Mouse (Mus musculus): ENCODE data around the gene Slc16a14. TPM values are rescaled to one million over a fixed set of nuclear protein-coding genes. Genes with fewer than 3 reads are reported as not detected.
"Not testable (repeated sequence)": the region's sequence is repeated elsewhere in the genome, so short reads cannot be mapped to it uniquely, and the experiment has no call there.

Gene Slc16a14
- 10.4 and 11.0 TPM in 2 replicates for polyA plus RNA-seq (2015; fragmentation: Nextera tagmentation; extraction: Ambion mirVana)

DNA sequence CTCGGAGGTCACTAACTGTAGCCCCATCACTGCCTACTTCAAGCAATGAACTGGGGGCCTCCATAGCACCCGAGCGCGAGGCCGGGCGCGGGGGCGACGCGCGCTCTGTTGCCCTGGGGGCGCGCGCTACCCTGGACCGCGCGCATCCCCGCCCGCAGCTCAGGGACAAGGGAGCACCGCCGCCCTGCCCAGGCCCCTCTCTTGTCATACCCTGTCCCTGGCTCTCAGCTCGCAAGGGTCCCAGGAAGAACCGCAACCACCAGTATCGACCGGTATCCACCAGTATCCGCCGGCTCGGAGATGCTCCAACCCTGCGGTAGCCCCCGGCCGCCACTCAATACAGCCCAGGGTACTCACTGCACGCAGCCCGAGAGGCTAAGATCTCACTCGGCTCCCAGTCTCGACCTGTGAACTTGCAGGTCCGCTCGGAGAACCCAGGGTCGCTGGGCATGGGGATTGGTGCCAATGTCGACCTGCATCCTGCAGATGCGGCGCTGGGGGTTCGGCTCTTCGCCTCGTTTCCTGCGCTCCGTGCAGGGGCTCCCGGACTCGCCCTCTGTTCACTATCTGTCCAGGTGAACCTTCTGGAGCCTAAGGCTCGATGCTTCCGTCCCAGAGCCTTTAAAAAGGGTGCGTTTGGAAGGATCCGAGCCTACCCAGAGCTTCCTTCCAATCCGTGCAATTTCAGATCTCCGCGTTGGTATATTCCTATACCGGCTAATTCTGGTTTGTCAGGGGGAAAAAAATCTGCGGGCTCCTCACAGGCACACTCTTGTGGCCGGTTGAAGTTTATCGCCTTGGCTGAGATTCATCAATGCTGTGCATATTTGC is at the start of gene Slc16a14:
Gene Slc16a14, minus strand, starts transcription at position 632 of the 831 bp plus-strand sequence.
- peak within 1 kb of the TSS; percentile 80 for H3K9ac ChIP-seq (replicated peaks)
- peaks cover 17% of the 10 kb centered on the region for H3K4me1 ChIP-seq
- no peaks in the 10 kb centered on the region for H3K9me3 ChIP-seq (replicated peaks)
- H3K36me3 ChIP-seq = no peaks in the 10 kb centered on the region
- under 1% methylated on average over 59 of the region's 59 CpGs for WGBS
- no peaks in the 10 kb centered on the region for H3K27me3 ChIP-seq (replicated peaks)
- peak; percentile 92 for ATAC-seq (ENCODE audit: low FRiP score)
- peak within 1 kb of the TSS; percentile 60 for H3K4me3 ChIP-seq (replicated peaks)
- peak within 1 kb of the TSS; percentile 95 for H3K27ac ChIP-seq (replicated peaks)
- peak within 1 kb of the TSS; percentile 71 for H3K4me2 ChIP-seq

GRCm38 (mm10) chr1:84961779-84962178 is 26.8 kb upstream of the Slc16a14 start:
- WGBS = 3% methylated on average over 12 of the region's 12 CpGs
- not testable (repeated sequence) for H3K27ac ChIP-seq (replicated peaks); ATAC-seq (ENCODE audit: low FRiP score)

GRCm38 (mm10) chr1:84957713-84958112 is 22.8 kb upstream of the Slc16a14 start:
- H3K4me1 ChIP-seq; H3K4me3 ChIP-seq (replicated peaks); H3K27me3 ChIP-seq (replicated peaks); H3K36me3 ChIP-seq; ATAC-seq (ENCODE audit: low FRiP score); H3K9ac ChIP-seq (replicated peaks); H3K4me2 ChIP-seq; H3K9me3 ChIP-seq (replicated peaks); H3K27ac ChIP-seq (replicated peaks): not testable (repeated sequence)
- WGBS = 87% methylated on average over 4 of the region's 4 CpGs

More at GRCm38 (mm10) chr1:84961779-84962178, 26.8 kb upstream of the Slc16a14 start:
- not testable (repeated sequence) for H3K4me1 ChIP-seq; H3K27me3 ChIP-seq (replicated peaks); H3K9ac ChIP-seq (replicated peaks); H3K36me3 ChIP-seq; H3K9me3 ChIP-seq (replicated peaks)
- peak overlapping the region; percentile 22; the same call in 1 of the 2 replicates for H3K4me3 ChIP-seq (replicated peaks)
- H3K4me2 ChIP-seq = peak overlapping the region; percentile 54

GRCm38 (mm10) chr1:84956771-84957170 is 21.8 kb upstream of the Slc16a14 start:
- 98% methylated on average over 3 of the region's 3 CpGs for WGBS
- not testable (repeated sequence) for H3K27ac ChIP-seq (replicated peaks); H3K27me3 ChIP-seq (replicated peaks); H3K4me1 ChIP-seq; ATAC-seq (ENCODE audit: low FRiP score); H3K4me3 ChIP-seq (replicated peaks); H3K9me3 ChIP-seq (replicated peaks); H3K36me3 ChIP-seq; H3K4me2 ChIP-seq; H3K9ac ChIP-seq (replicated peaks)

DNA sequence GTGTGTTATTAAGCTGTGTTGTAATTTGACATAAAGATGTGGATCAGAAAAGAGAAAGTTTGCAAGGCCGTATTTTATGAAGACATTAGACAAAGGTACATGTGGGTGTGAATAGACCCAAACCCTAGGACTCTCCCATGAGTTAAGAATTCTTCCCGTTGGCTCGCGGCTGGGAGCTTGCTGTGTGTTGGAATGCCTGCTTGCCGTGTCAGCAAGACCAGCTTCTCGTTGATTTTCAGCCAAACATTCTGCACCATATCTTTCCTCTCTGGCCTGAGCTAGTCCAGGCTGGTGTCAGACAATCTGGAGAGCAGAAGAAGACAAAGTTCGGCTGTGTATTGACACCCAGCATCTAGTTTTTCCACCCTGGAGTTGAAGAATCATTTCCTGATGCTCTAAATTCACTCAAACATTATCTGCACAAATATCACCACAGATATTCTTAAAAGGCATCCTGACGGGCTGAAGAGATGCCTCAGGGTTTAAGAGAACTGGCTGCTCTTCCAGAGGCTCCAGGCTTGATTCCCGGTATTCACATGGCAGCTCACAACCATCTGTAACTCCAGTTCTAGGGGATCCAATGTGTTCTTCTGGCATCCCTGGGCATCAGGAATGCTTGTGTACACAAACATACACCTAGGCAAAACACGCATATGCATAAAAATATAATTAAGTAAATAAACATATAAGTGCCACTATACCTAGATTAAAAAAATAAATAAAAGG is 17.7 kb upstream of the Slc16a14 start:
- Histone ChIP-seq H3K4me3 (replicated peaks) (no peak overlapping the region), H3K36me3 (no peaks in the 10 kb centered on the region), H3K4me2 (no peak overlapping the region), H3K27me3 (replicated peaks) (no peaks in the 10 kb centered on the region), H3K9ac (replicated peaks) (no peak overlapping the region), H3K9me3 (replicated peaks) (no peaks in the 10 kb centered on the region), H3K4me1 (no peaks in the 10 kb centered on the region), H3K27ac (replicated peaks) (no peak overlapping the region)
- no peak for ATAC-seq (ENCODE audit: low FRiP score)
- 88% methylated on average over 10 of the region's 10 CpGs for WGBS

DNA sequence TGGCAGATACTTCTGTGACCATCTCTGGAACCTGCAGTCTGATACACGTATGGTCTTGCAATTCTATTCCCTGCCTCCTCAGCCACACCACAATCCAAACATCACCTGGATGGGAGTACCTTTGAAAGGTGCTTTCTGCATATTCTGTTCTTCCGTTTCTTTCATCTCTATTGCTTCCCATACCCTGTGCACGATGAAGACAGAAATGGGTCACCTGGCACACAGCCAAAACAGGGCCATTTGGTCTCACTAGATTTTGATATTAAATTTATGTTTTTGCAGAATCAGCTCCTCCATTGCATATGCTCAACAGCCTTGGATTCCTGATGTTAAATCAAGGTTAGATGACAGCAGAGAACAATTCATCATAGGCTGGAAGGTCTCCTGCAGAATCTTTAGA is 16.6 kb upstream of the Slc16a14 start:
- Histone ChIP-seq H3K27ac (replicated peaks) (no peak overlapping the region), H3K9ac (replicated peaks) (no peak overlapping the region), H3K36me3 (no peaks in the 10 kb centered on the region), H3K27me3 (replicated peaks) (no peaks in the 10 kb centered on the region), H3K4me2 (no peak overlapping the region), H3K4me1 (no peaks in the 10 kb centered on the region), H3K4me3 (replicated peaks) (no peak overlapping the region), H3K9me3 (replicated peaks) (no peaks in the 10 kb centered on the region)
- WGBS = 91% methylated on average over 3 of the region's 3 CpGs
- ATAC-seq (ENCODE audit: low FRiP score) = no peak

DNA sequence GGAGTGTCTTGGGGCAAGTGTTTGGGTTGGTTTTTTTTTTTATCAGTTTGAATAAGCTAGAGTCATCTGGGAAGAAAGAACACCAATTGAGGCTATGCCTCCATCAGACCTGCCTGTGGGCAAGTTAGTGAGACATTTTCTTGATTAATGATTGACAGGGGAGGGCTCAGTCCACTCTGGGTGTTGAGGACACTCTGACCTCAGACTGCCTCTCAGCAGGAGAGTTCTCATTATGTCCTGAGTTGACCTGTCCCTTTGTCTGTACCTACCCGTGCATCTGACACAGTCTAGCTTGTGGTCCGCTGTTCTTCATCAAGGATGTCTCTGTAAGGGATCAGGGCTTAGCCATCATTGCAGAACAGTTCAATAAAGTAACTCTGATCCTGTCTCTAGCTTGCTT is 12.5 kb upstream of the Slc16a14 start:
- WGBS = 68% methylated on average over 2 of the region's 2 CpGs
- H3K36me3 ChIP-seq = no peaks in the 10 kb centered on the region
- H3K4me2 ChIP-seq = no peak overlapping the region
- H3K27ac ChIP-seq (replicated peaks) = no peak overlapping the region
- no peak for ATAC-seq (ENCODE audit: low FRiP score)
- H3K27me3 ChIP-seq (replicated peaks) = no peaks in the 10 kb centered on the region
- H3K4me3 ChIP-seq (replicated peaks) = no peak overlapping the region
- H3K4me1 ChIP-seq = no peaks in the 10 kb centered on the region
- H3K9me3 ChIP-seq (replicated peaks) = no peaks in the 10 kb centered on the region
- no peak overlapping the region for H3K9ac ChIP-seq (replicated peaks)

DNA sequence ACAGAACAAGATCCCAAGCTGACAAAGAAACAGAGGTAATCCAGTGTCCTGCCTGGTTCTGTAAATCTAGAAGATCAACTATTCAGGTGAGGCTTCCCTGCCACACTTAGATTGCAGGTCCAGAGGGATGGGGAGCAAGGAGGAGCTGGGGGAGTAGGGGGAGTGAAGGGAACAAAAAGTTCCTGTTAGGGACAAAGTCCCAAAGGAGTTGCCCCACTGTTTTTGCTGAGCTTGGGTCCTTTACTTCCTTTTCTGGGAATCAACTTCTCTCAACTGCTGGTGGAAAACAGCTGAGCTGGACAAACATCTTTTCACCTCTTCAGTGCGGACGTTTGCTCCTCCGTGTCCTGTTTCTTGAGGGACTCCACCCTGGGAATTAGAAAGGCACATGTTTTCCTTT is 11.0 kb upstream of the Slc16a14 start:
- no peak for ATAC-seq (ENCODE audit: low FRiP score)
- 76% methylated on average over 3 of the region's 3 CpGs for WGBS

DNA sequence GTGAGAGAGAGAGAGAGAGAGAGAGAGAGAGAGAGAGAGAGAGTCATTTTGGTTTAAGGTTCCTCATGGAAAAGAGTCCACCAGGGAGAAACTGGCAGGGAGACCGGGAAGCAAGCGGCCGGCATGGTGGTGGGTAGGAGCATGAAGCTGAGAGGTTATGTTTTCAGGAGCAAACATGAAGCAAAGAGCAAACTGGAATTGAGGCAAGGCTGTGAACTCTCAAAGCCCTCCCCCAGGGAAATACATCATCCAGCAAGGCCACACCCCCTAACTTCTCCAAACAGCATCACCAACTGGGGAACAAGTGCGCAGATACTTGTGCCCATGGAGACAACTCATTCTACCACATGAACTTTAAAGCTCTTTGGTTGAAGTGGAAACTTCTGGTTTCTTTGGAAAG is 8.6 kb upstream of the Slc16a14 start:
- no peak for ATAC-seq (ENCODE audit: low FRiP score)

More for the DNA sequence above, 11.0 kb upstream of the Slc16a14 start:
- Histone ChIP-seq H3K36me3 (no peaks in the 10 kb centered on the region), H3K27me3 (replicated peaks) (no peaks in the 10 kb centered on the region), H3K4me1 (no peaks in the 10 kb centered on the region), H3K9ac (replicated peaks) (no peak overlapping the region), H3K4me3 (replicated peaks) (no peak overlapping the region), H3K9me3 (replicated peaks) (no peaks in the 10 kb centered on the region), H3K27ac (replicated peaks) (no peak overlapping the region), H3K4me2 (no peak overlapping the region)

GRCm38 (mm10) chr1:84942666-84943065 is 7.7 kb upstream of the Slc16a14 start:
- Histone ChIP-seq H3K27ac (replicated peaks) (no peak overlapping the region), H3K4me1 (no peaks in the 10 kb centered on the region), H3K36me3 (no peaks in the 10 kb centered on the region), H3K27me3 (replicated peaks) (no peaks in the 10 kb centered on the region), H3K4me3 (replicated peaks) (no peak overlapping the region), H3K9me3 (replicated peaks) (no peaks in the 10 kb centered on the region), H3K9ac (replicated peaks) (no peak overlapping the region), H3K4me2 (no peak overlapping the region)
- ATAC-seq (ENCODE audit: low FRiP score) = no peak

More for the DNA sequence above, 8.6 kb upstream of the Slc16a14 start:
- Histone ChIP-seq H3K9ac (replicated peaks) (no peak overlapping the region), H3K36me3 (no peaks in the 10 kb centered on the region), H3K4me2 (no peak overlapping the region), H3K4me3 (replicated peaks) (no peak overlapping the region), H3K4me1 (no peaks in the 10 kb centered on the region), H3K27me3 (replicated peaks) (no peaks in the 10 kb centered on the region), H3K9me3 (replicated peaks) (no peaks in the 10 kb centered on the region), H3K27ac (replicated peaks) (no peak overlapping the region)
- WGBS = 93% methylated on average over 4 of the region's 4 CpGs

DNA sequence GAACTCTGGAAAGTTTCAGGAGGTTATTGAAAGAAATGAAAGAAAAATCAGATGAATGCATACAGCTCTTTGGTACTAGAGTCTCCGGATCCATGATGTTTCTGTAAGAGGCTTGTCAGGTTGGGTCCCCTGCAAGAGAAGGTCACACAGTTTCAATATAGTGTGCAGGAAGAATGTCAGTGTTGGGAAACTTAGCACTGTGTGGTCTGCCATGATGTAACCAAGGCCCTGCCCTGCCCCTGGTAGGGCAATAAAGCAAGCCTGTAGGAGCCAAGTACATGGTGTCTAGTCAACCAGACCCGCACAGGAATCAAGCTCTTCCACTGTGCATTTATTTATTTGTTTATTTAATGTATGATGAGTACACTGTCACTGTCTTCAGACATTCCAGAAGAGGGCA is 5.4 kb upstream of the Slc16a14 start:
- Histone ChIP-seq H3K4me2 (no peak overlapping the region), H3K27ac (replicated peaks) (no peak overlapping the region), H3K9me3 (replicated peaks) (no peaks in the 10 kb centered on the region), H3K36me3 (no peaks in the 10 kb centered on the region), H3K27me3 (replicated peaks) (no peaks in the 10 kb centered on the region), H3K9ac (replicated peaks) (no peak overlapping the region), H3K4me1 (peaks cover 8% of the 10 kb centered on the region; the same call in 1 of the 2 replicates), H3K4me3 (replicated peaks) (no peak overlapping the region)
- WGBS = 89% methylated on average over 2 of the region's 2 CpGs
- no peak for ATAC-seq (ENCODE audit: low FRiP score)

DNA sequence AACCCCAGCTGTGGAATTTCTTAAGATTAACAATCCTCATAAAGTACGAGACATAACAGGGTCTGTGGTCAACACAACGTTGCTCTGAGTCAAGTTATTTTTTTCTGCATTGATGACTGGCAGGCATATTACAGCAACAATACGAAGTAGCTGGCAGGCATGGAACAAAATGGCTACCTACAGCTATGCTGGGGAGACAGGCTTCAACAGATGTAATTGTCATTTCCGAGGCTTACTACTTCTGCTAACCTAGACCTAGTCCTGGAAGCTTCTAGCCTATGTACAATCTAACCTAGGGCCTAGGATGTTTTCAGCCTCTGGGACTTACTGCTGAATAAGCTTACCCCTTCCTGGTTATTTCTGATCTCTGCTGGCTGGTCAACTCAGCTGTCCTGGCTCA is 4.5 kb upstream of the Slc16a14 start:
- H3K4me1 ChIP-seq = peaks cover 9% of the 10 kb centered on the region; the same call in 1 of the 2 replicates
- no peaks in the 10 kb centered on the region for H3K9me3 ChIP-seq (replicated peaks)
- H3K27ac ChIP-seq (replicated peaks) = no peak overlapping the region
- no peak for ATAC-seq (ENCODE audit: low FRiP score)
- H3K4me2 ChIP-seq = no peak overlapping the region
- no peaks in the 10 kb centered on the region for H3K36me3 ChIP-seq
- no peak overlapping the region for H3K9ac ChIP-seq (replicated peaks)
- H3K27me3 ChIP-seq (replicated peaks) = no peaks in the 10 kb centered on the region
- H3K4me3 ChIP-seq (replicated peaks) = no peak overlapping the region
- WGBS = 83% methylated on average over 4 of the region's 4 CpGs
